11 mouse cellular contexts compared by ENCODE assay signal in genomic region chr4:41096794-41097193, GRCm38 (mm10). TPM values are rescaled to one million over a fixed set of nuclear protein-coding genes. Genes with fewer than 3 reads are reported as not detected.
DNase-seq lines count a peak whose midpoint lies in the region; ATAC-seq and TF ChIP-seq lines count a peak whose summit lies in the region.
"Had no signal": no experiment of that assay in that cellular context is flagged by ENCODE, and none has a peak within 500 bp of the region (broad histone marks: within the 10 kb centered on the region; RNA-seq: fewer than 3 reads in every experiment).

No protein-coding gene starts in this region.

- no peaks in the 10 kb centered on the region for H3K36me3 ChIP-seq in kidney, postnatal 0 days (ENCODE audit: insufficient read depth, low read length)
- no peaks in the 10 kb centered on the region for H3K36me3 ChIP-seq in embryonic facial prominence, embryonic 13.5 days
- peaks cover 20% of the 10 kb centered on the region for H3K36me3 ChIP-seq in liver, embryonic 13.5 days
- H3K36me3 ChIP-seq in midbrain, embryonic 15.5 days (replicated peaks), result no peaks in the 10 kb centered on the region
- H3K36me3 ChIP-seq: midbrain, embryonic 13.5 days; neural tube, embryonic 12.5 days had no signal

- H3K4me2 ChIP-seq in kidney, postnatal 0 days (ENCODE audit: low read length), result peak overlapping the region; percentile 83
- peak overlapping the region; percentile 94 for H3K4me2 ChIP-seq in embryonic facial prominence, embryonic 13.5 days
- peak overlapping the region; percentile 89 for H3K4me2 ChIP-seq in liver, embryonic 13.5 days
- no peak overlapping the region for H3K4me2 ChIP-seq in midbrain, embryonic 15.5 days

- 70% methylated on average over 5 of the region's 5 CpGs for WGBS in kidney, postnatal 0 days
- 62% methylated on average over 5 of the region's 5 CpGs for WGBS in embryonic facial prominence, embryonic 13.5 days
- WGBS in liver, embryonic 13.5 days (ENCODE audit: insufficient replicate concordance), result 29% methylated on average over 5 of the region's 5 CpGs
- WGBS in midbrain, embryonic 15.5 days, result 71% methylated on average over 5 of the region's 5 CpGs

- TF ChIP-seq CTCF in kidney, postnatal 0 days (IDR thresholded peaks at IDR 0.05; ENCODE audit: low read depth), result no peak

- peak overlapping the region; percentile 35; the same call in 1 of the 2 replicates for H3K4me3 ChIP-seq in kidney, postnatal 0 days (replicated peaks; ENCODE audit: low read depth, low read length)
- peak overlapping the region; percentile 49; the same call in 1 of the 2 replicates for H3K4me3 ChIP-seq in embryonic facial prominence, embryonic 13.5 days
- H3K4me3 ChIP-seq in liver, embryonic 13.5 days (replicated peaks), result peak overlapping the region; percentile 65
- H3K4me3 ChIP-seq in midbrain, embryonic 15.5 days, result no peak overlapping the region
- H3K4me3 ChIP-seq: midbrain, embryonic 13.5 days; neural tube, embryonic 12.5 days had no signal

- H3K27me3 ChIP-seq in kidney, postnatal 0 days (ENCODE audit: insufficient read depth, low read length), result no peaks in the 10 kb centered on the region
- peaks cover 34% of the 10 kb centered on the region for H3K27me3 ChIP-seq in embryonic facial prominence, embryonic 13.5 days
- peaks cover 44% of the 10 kb centered on the region for H3K27me3 ChIP-seq in liver, embryonic 13.5 days
- peaks cover 18% of the 10 kb centered on the region for H3K27me3 ChIP-seq in midbrain, embryonic 15.5 days (replicated peaks)

- H3K4me1 ChIP-seq in kidney, postnatal 0 days (replicated peaks; ENCODE audit: insufficient read depth, low read length), result peaks cover 13% of the 10 kb centered on the region; the same call in 1 of the 2 replicates
- H3K4me1 ChIP-seq in embryonic facial prominence, embryonic 13.5 days, result peaks cover 27% of the 10 kb centered on the region
- peaks cover 59% of the 10 kb centered on the region for H3K4me1 ChIP-seq in liver, embryonic 13.5 days (replicated peaks)
- peaks cover 10% of the 10 kb centered on the region for H3K4me1 ChIP-seq in midbrain, embryonic 15.5 days

- no peaks in the 10 kb centered on the region for H3K9me3 ChIP-seq in kidney, postnatal 0 days (replicated peaks; ENCODE audit: low read length)
- no peaks in the 10 kb centered on the region for H3K9me3 ChIP-seq in embryonic facial prominence, embryonic 13.5 days
- no peaks in the 10 kb centered on the region for H3K9me3 ChIP-seq in liver, embryonic 13.5 days (replicated peaks)
- H3K9me3 ChIP-seq in midbrain, embryonic 15.5 days, result no peaks in the 10 kb centered on the region
- H3K9me3 ChIP-seq: midbrain, embryonic 13.5 days; neural tube, embryonic 12.5 days had no signal

- DNase-seq in kidney, postnatal 0 days (ENCODE audit: low spot score), result no peak
- no peak for DNase-seq in kidney, postnatal 14 days
- peak; percentile 65 for DNase-seq in liver, embryonic 13.5 days
- DNase-seq in yolk sac, embryonic 10.5 days (ENCODE audit: low spot score), result peak; percentile 35
- no peak for DNase-seq in right cerebral cortex, postnatal 4 days
- DNase-seq: cerebellum, postnatal 36 days had no signal

- no peak for ATAC-seq in kidney, postnatal 0 days (replicated peaks; ENCODE audit: low FRiP score, low read depth)
- ATAC-seq in embryonic facial prominence, embryonic 13.5 days (ENCODE audit: insufficient number of reproducible peaks, insufficient read depth, low FRiP score, low TSS enrichment, low read depth), result no peak
- ATAC-seq in liver, embryonic 13.5 days (ENCODE audit: low read depth), result peak; percentile 80
- ATAC-seq in midbrain, embryonic 15.5 days (replicated peaks), result no peak

- H3K9ac ChIP-seq in kidney, postnatal 0 days (ENCODE audit: low read depth, low read length), result peak overlapping the region; percentile 50; the same call in 1 of the 2 replicates
- H3K9ac ChIP-seq in embryonic facial prominence, embryonic 13.5 days, result no peak overlapping the region; the same call in 1 of the 2 replicates
- H3K9ac ChIP-seq in liver, embryonic 13.5 days, result peak overlapping the region; percentile 79
- H3K9ac ChIP-seq in midbrain, embryonic 15.5 days, result no peak overlapping the region
- H3K9ac ChIP-seq: hindbrain, embryonic 14.5 days; midbrain, embryonic 13.5 days; neural tube, embryonic 12.5 days had no signal

- peak overlapping the region; percentile 64 for H3K27ac ChIP-seq in kidney, postnatal 0 days
- H3K27ac ChIP-seq in embryonic facial prominence, embryonic 13.5 days, result no peak overlapping the region
- H3K27ac ChIP-seq in liver, embryonic 13.5 days, result peak overlapping the region; percentile 61
- H3K27ac ChIP-seq in midbrain, embryonic 15.5 days, result no peak overlapping the region
- H3K27ac ChIP-seq: hindbrain, embryonic 14.5 days; midbrain, embryonic 13.5 days; neural tube, embryonic 12.5 days had no signal

RNA-seq across cellular contexts. Expression of gene Aqp3, which starts 1.2 kb away (rescaled TPM):
- polyA plus RNA-seq in kidney, postnatal 0 days (2015; fragmentation: Nextera tagmentation; extraction: Ambion mirVana), result 87.4 and 102 TPM in 2 replicates
- 20.0 and 27.9 TPM in 2 replicates for polyA plus RNA-seq in embryonic facial prominence, embryonic 13.5 days (2015; fragmentation: Nextera tagmentation; extraction: Ambion mirVana)
- polyA plus RNA-seq in liver, embryonic 13.5 days (2015; fragmentation: Nextera tagmentation; extraction: Ambion mirVana), result 13.8 and 14.7 TPM in 2 replicates
- polyA plus RNA-seq in midbrain, embryonic 15.5 days (2015; fragmentation: Nextera tagmentation; extraction: Ambion mirVana), result 0.15 and 0.58 TPM in 2 replicates

RNA-seq across cellular contexts. Expression of gene Nol6, which starts 27.5 kb away (rescaled TPM):
- polyA plus RNA-seq in kidney, postnatal 0 days (2015; fragmentation: Nextera tagmentation; extraction: Ambion mirVana), result 18.1 and 19.5 TPM in 2 replicates
- 25.3 and 27.9 TPM in 2 replicates for polyA plus RNA-seq in embryonic facial prominence, embryonic 13.5 days (2015; fragmentation: Nextera tagmentation; extraction: Ambion mirVana)
- polyA plus RNA-seq in liver, embryonic 13.5 days (2015; fragmentation: Nextera tagmentation; extraction: Ambion mirVana), result 11.6 and 15.2 TPM in 2 replicates
- 40.9 and 41.1 TPM in 2 replicates for polyA plus RNA-seq in midbrain, embryonic 15.5 days (2015; fragmentation: Nextera tagmentation; extraction: Ambion mirVana)

RNA-seq across cellular contexts. Expression of gene Ube2r2, which starts 38.7 kb away (rescaled TPM):
- 87.7 and 93.9 TPM in 2 replicates for polyA plus RNA-seq in kidney, postnatal 0 days (2015; fragmentation: Nextera tagmentation; extraction: Ambion mirVana)
- polyA plus RNA-seq in embryonic facial prominence, embryonic 13.5 days (2015; fragmentation: Nextera tagmentation; extraction: Ambion mirVana), result 93.3 and 94.0 TPM in 2 replicates
- polyA plus RNA-seq in liver, embryonic 13.5 days (2015; fragmentation: Nextera tagmentation; extraction: Ambion mirVana), result 38.9 and 39.9 TPM in 2 replicates
- polyA plus RNA-seq in midbrain, embryonic 15.5 days (2015; fragmentation: Nextera tagmentation; extraction: Ambion mirVana), result 58.0 and 60.2 TPM in 2 replicates

RNA-seq across cellular contexts. Expression of gene Aqp7, which starts 48.9 kb away (rescaled TPM):
- 3.0 and 4.4 TPM in 2 replicates for polyA plus RNA-seq in kidney, postnatal 0 days (2015; fragmentation: Nextera tagmentation; extraction: Ambion mirVana)
- polyA plus RNA-seq in embryonic facial prominence, embryonic 13.5 days (2015; fragmentation: Nextera tagmentation; extraction: Ambion mirVana), result 0.10 and 0.30 TPM in 2 replicates
- polyA plus RNA-seq in liver, embryonic 13.5 days (2015; fragmentation: Nextera tagmentation; extraction: Ambion mirVana), result 1.2 and 1.4 TPM in 2 replicates
- polyA plus RNA-seq in midbrain, embryonic 15.5 days (2015; fragmentation: Nextera tagmentation; extraction: Ambion mirVana), result not detected in 2 replicates
- polyA plus RNA-seq: hindbrain, embryonic 14.5 days; midbrain, embryonic 13.5 days; neural tube, embryonic 12.5 days had no signal

Comparison
In these comparisons a context has a peak if more than half of its experiments do, and no peak if none do; other contexts are left out.
1. DNase-seq: peak in liver, embryonic 13.5 days (single experiment) and yolk sac, embryonic 10.5 days (single experiment); none in kidney, postnatal 0 days (single experiment), kidney, postnatal 14 days (single experiment) and right cerebral cortex, postnatal 4 days (single experiment).
2. H3K27ac ChIP-seq: peak in kidney, postnatal 0 days (single experiment) and liver, embryonic 13.5 days (single experiment); none in embryonic facial prominence, embryonic 13.5 days (single experiment) and midbrain, embryonic 15.5 days (single experiment).
3. H3K9ac ChIP-seq: peak in kidney, postnatal 0 days (single experiment) and liver, embryonic 13.5 days (single experiment); none in embryonic facial prominence, embryonic 13.5 days (single experiment) and midbrain, embryonic 15.5 days (single experiment).